Mouse (Mus musculus): ENCODE data around the gene Ddx23. TPM values are rescaled to one million over a fixed set of nuclear protein-coding genes. Genes with fewer than 3 reads are reported as not detected.

Gene Ddx23
- total and polyA plus RNA-seq, 3 experiments, result 66.6 to 154 (median 112) TPM

DNA sequence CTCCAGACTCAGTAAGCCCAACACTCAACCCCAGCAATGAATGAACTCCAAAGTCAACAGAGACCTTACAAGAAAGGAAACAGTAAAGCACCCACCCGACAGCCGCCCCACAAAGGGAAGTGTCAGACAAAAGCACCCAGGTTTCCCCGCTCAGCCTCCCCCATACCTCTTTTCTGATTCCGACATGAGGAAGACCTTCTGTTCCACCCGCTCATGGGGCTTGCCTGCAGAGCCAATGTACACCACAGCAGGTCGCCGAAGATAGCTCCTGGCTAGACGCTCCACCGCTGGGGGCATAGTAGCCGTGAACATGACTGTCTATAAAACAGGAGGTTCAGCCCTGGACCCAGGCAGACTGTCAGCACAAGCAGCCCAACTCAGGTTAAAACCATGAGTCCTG is 15.4 kb downstream of the Ddx23 start:
- ATAC-seq (ENCODE audit: extremely low read depth, insufficient number of reproducible peaks, low FRiP score, poor library complexity, severe bottlenecking) (no peak), DNase-seq (ENCODE audit: low spot score) (no peak)

DNA sequence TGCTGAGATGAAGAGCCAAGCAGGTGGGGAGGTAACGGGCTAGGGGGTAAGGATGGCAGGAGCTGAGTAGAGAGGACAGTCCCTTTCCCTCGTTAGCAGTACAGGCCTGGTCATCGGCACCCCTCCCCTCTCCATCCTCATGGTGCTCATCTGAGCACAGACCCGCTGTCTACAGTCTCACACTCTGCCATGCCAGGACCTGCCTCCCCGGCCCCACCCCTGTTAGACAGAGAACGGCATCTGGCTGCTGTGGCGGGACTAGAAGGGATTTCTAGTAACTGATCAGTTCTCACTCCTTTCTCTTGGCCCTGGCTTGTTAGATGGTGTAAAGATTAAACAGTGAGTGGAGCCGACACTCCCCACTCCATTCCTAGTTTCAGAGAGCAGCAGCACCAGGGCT is 16.0 kb downstream of the Ddx23 start:
- Histone ChIP-seq H3K36me3 (replicated peaks) (peaks cover 93% of the 10 kb centered on the region), H3K9me3 (replicated peaks) (no peaks in the 10 kb centered on the region), H3K4me1 (ENCODE audit: insufficient read depth, low read depth, low read length) (peaks cover 15% of the 10 kb centered on the region), H3K27me3 (ENCODE audit: insufficient read depth, low read length) (peaks cover 9% of the 10 kb centered on the region; the same call in 1 of the 2 replicates), H3K4me3 (ENCODE audit: low read depth, low read length) (no peak overlapping the region)
- ATAC-seq (ENCODE audit: extremely low read depth, insufficient number of reproducible peaks, low FRiP score, poor library complexity, severe bottlenecking) (no peak), DNase-seq (ENCODE audit: low spot score) (no peak)
- TF ChIP-seq POLR2AphosphoS5 (IDR thresholded peaks at IDR 0.05; ENCODE audit: insufficient replicate concordance, low read depth, low read length) (no peak), GATA2 (IDR thresholded peaks at IDR 0.05; ENCODE audit: borderline replicate concordance, low read depth, low read length) (no peak), TAL1 (conservative IDR thresholded peaks at IDR 0.05; ENCODE audit: low read depth, low read length) (no peak), CTCF (IDR thresholded peaks at IDR 0.05; ENCODE audit: low read depth, low read length) (no peak), GATA1 (IDR thresholded peaks at IDR 0.05; ENCODE audit: borderline replicate concordance, low read length) (no peak)

More for the DNA sequence above, 15.4 kb downstream of the Ddx23 start:
- peaks cover 97% of the 10 kb centered on the region for H3K36me3 ChIP-seq (replicated peaks)
- no peak overlapping the region for H3K4me3 ChIP-seq (ENCODE audit: low read depth, low read length)
- H3K27me3 ChIP-seq (ENCODE audit: insufficient read depth, low read length), result peaks cover 4% of the 10 kb centered on the region; the same call in 1 of the 2 replicates
- peaks cover 9% of the 10 kb centered on the region for H3K4me1 ChIP-seq (ENCODE audit: insufficient read depth, low read depth, low read length)
- H3K9me3 ChIP-seq (replicated peaks), result no peaks in the 10 kb centered on the region
- TF ChIP-seq GATA2 (IDR thresholded peaks at IDR 0.05; ENCODE audit: borderline replicate concordance, low read depth, low read length) (no peak), POLR2AphosphoS5 (IDR thresholded peaks at IDR 0.05; ENCODE audit: insufficient replicate concordance, low read depth, low read length) (no peak), TAL1 (conservative IDR thresholded peaks at IDR 0.05; ENCODE audit: low read depth, low read length) (no peak), CTCF (IDR thresholded peaks at IDR 0.05; ENCODE audit: low read depth, low read length) (no peak), GATA1 (IDR thresholded peaks at IDR 0.05; ENCODE audit: borderline replicate concordance, low read length) (no peak)

- ATAC-seq (ENCODE audit: extremely low read depth, insufficient number of reproducible peaks, low FRiP score, poor library complexity, severe bottlenecking), result no peak
- no peak for TF ChIP-seq GATA1 (IDR thresholded peaks at IDR 0.05; ENCODE audit: borderline replicate concordance, low read length)
- no peak for TF ChIP-seq POLR2AphosphoS5 (IDR thresholded peaks at IDR 0.05; ENCODE audit: insufficient replicate concordance, low read depth, low read length)
- TF ChIP-seq CTCF (IDR thresholded peaks at IDR 0.05; ENCODE audit: low read depth, low read length), result no peak
- Histone ChIP-seq H3K4me3 (ENCODE audit: low read depth, low read length) (no peak overlapping the region), H3K9me3 (replicated peaks) (no peaks in the 10 kb centered on the region), H3K27me3 (ENCODE audit: insufficient read depth, low read length) (peaks cover 22% of the 10 kb centered on the region), H3K4me1 (ENCODE audit: insufficient read depth, low read depth, low read length) (peaks cover 18% of the 10 kb centered on the region), H3K36me3 (replicated peaks) (peaks cover 79% of the 10 kb centered on the region)
- DNase-seq (ENCODE audit: low spot score), result no peak
These were observed 17.4 kb downstream of the Ddx23 start for GRCm38 (mm10) chr15:98645057-98646026.

GRCm38 (mm10) chr15:98644406-98644805 is 18.3 kb downstream of the Ddx23 start:
- DNase-seq (ENCODE audit: low spot score) (no peak), ATAC-seq (ENCODE audit: extremely low read depth, insufficient number of reproducible peaks, low FRiP score, poor library complexity, severe bottlenecking) (no peak)
- H3K4me3 ChIP-seq (ENCODE audit: low read depth, low read length), result no peak overlapping the region
- no peaks in the 10 kb centered on the region for H3K9me3 ChIP-seq (replicated peaks)
- peaks cover 70% of the 10 kb centered on the region for H3K36me3 ChIP-seq (replicated peaks)
- TF ChIP-seq TAL1 (conservative IDR thresholded peaks at IDR 0.05; ENCODE audit: low read depth, low read length), result no peak
- no peak for TF ChIP-seq GATA2 (IDR thresholded peaks at IDR 0.05; ENCODE audit: borderline replicate concordance, low read depth, low read length)
- TF ChIP-seq POLR2AphosphoS5 (IDR thresholded peaks at IDR 0.05; ENCODE audit: insufficient replicate concordance, low read depth, low read length), result no peak
- TF ChIP-seq GATA1 (IDR thresholded peaks at IDR 0.05; ENCODE audit: borderline replicate concordance, low read length), result no peak
- H3K4me1 ChIP-seq (ENCODE audit: insufficient read depth, low read depth, low read length), result peaks cover 22% of the 10 kb centered on the region
- H3K27me3 ChIP-seq (ENCODE audit: insufficient read depth, low read length), result peaks cover 30% of the 10 kb centered on the region

DNA sequence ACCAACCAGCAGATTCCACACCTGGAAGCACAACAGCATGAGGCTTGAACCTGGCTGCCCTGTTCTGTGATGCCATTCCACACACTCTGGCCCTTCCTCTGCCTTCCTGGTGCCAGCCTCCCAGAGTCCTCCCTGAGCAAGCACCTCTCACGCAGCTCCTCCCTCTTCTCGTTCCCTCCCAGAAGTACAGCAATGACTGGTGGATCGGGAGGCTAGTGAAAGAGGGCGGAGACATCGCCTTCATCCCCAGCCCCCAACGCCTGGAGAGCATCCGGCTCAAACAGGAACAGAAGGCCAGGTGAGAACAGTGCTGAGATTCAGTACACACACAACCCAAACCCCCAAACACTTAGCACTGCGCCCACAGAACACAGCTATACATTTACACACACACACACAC is 22.5 kb downstream of the Ddx23 start:
- Histone ChIP-seq H3K27me3 (ENCODE audit: insufficient read depth, low read length) (peaks cover 69% of the 10 kb centered on the region), H3K4me1 (ENCODE audit: insufficient read depth, low read depth, low read length) (peaks cover 36% of the 10 kb centered on the region), H3K9me3 (replicated peaks) (no peaks in the 10 kb centered on the region), H3K4me3 (ENCODE audit: low read depth, low read length) (no peak overlapping the region), H3K36me3 (replicated peaks) (peaks cover 27% of the 10 kb centered on the region)
- no peak for DNase-seq (ENCODE audit: low spot score)
- TF ChIP-seq CTCF (IDR thresholded peaks at IDR 0.05; ENCODE audit: low read depth, low read length), result no peak
- no peak for TF ChIP-seq GATA1 (IDR thresholded peaks at IDR 0.05; ENCODE audit: borderline replicate concordance, low read length)
- no peak for TF ChIP-seq TAL1 (conservative IDR thresholded peaks at IDR 0.05; ENCODE audit: low read depth, low read length)
- TF ChIP-seq POLR2AphosphoS5 (IDR thresholded peaks at IDR 0.05; ENCODE audit: insufficient replicate concordance, low read depth, low read length), result no peak
- no peak for TF ChIP-seq GATA2 (IDR thresholded peaks at IDR 0.05; ENCODE audit: borderline replicate concordance, low read depth, low read length)
- no peak for ATAC-seq (ENCODE audit: extremely low read depth, insufficient number of reproducible peaks, low FRiP score, poor library complexity, severe bottlenecking)

DNA sequence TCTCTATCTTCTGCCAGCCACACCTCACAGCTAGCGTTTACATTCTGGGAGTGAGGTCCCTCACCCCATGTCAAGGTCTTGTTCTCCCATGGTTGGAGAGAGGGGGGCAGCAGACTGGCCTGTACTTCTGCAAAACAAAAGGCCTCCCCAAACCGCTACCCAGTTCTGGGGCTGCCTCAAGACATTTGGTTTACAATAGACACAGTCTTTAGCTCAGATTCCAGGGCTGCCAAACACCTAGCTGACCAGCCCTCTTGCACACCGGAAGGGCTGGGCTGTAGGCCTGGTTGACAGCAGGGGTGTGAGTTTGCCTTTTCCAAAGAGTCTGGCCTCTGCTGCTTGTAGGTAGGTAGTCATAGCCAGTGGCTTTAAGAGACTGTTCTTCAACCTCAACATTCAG is 25.5 kb downstream of the Ddx23 start:
- TF ChIP-seq GATA1 (IDR thresholded peaks at IDR 0.05; ENCODE audit: borderline replicate concordance, low read length) (no peak), TAL1 (conservative IDR thresholded peaks at IDR 0.05; ENCODE audit: low read depth, low read length) (no peak), GATA2 (IDR thresholded peaks at IDR 0.05; ENCODE audit: borderline replicate concordance, low read depth, low read length) (no peak), CTCF (IDR thresholded peaks at IDR 0.05; ENCODE audit: low read depth, low read length) (no peak), POLR2AphosphoS5 (IDR thresholded peaks at IDR 0.05; ENCODE audit: insufficient replicate concordance, low read depth, low read length) (no peak)
- no peak for DNase-seq (ENCODE audit: low spot score)
- H3K4me3 ChIP-seq (ENCODE audit: low read depth, low read length), result no peak overlapping the region
- H3K27me3 ChIP-seq (ENCODE audit: insufficient read depth, low read length), result peaks cover 93% of the 10 kb centered on the region
- ATAC-seq (ENCODE audit: extremely low read depth, insufficient number of reproducible peaks, low FRiP score, poor library complexity, severe bottlenecking), result no peak
- H3K9me3 ChIP-seq (replicated peaks), result no peaks in the 10 kb centered on the region
- peaks cover 50% of the 10 kb centered on the region for H3K4me1 ChIP-seq (ENCODE audit: insufficient read depth, low read depth, low read length)
- H3K36me3 ChIP-seq (replicated peaks), result peaks cover under 1% of the 10 kb centered on the region

Measured in G1E (cell line).